Mouse (Mus musculus) megakaryocyte, embryonic 14.5 days (primary cell): ENCODE measurements around the gene Nemf.

Experiments
- FLI1 ChIP-seq: IDR thresholded peaks from 2 replicates; pipeline ENCODE4 v1.6.1; 2012; ENCODE audit warnings: low read length, inconsistent platforms, mixed read lengths
- GATA1 ChIP-seq: IDR thresholded peaks from 3 replicates; pipeline ENCODE4 v1.6.1; 2012; ENCODE audit warnings: mixed read lengths, low read length, inconsistent platforms, borderline replicate concordance

DNA sequence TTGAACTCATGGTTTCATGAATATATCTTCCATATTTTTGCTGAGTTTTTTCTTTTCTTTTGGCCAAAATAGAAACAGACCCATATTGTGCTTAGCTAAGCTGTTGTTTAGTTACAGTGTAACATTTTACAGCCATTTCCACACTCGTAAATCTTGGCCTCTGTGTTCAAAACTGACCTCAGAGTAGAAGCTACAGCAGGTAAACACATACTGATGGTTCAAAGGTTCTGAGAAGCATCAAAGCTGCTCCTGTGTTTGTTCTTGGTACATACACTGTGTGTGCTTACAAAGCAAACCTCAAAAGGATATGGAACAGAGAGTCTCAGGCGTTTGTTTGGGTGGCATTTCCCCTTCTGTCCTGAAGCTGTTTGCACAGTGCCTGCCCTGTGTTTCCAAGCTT, 10.6 kb upstream of the Nemf start:
- TF ChIP-seq GATA1, result no peak
- no peak for TF ChIP-seq FLI1
